Mouse (Mus musculus) cerebellum, postnatal 10 days (tissue): ENCODE measurements at regions not wholly inside any gene's neighbourhood (a gene's known extent, or its start where the extent isn't known, plus 50 kb on each side); places are given as distances from the start of the nearest gene placed in this dataset.
A peak's percentile ranks its signal among the peaks of the same experiment; 100 is the strongest.

Experiments used
- DNase-seq, 2 experiments: peaks; one replicate each; pipeline ENCODE4 v3.0.0; 2021; ENCODE audit warnings: mixed read lengths in 2 of 2

- DNase-seq, result no peak
Observed at GRCm38 (mm10) chr14:114864102-114864501, 227.9 kb upstream of the Gpc5 start.

- DNase-seq, result no peak
Observed at GRCm38 (mm10) chr14:114869233-114869632, 222.8 kb upstream of the Gpc5 start.

GRCm38 (mm10) chr14:114875101-114875500, 216.9 kb upstream of the Gpc5 start:
- DNase-seq, result no peak

- no peak for DNase-seq
Observed at GRCm38 (mm10) chr14:114876427-114876826, 215.6 kb upstream of the Gpc5 start.

- DNase-seq, result no peak
Observed at GRCm38 (mm10) chr14:114877477-114877876, 214.5 kb upstream of the Gpc5 start.

GRCm38 (mm10) chr14:114880291-114880690, 211.7 kb upstream of the Gpc5 start:
- DNase-seq, result peak; percentile 21 to 31

GRCm38 (mm10) chr14:114904109-114904508, 187.9 kb upstream of the Gpc5 start:
- DNase-seq, result peak; percentile 43 to 57

GRCm38 (mm10) chr14:114912271-114912670, 179.7 kb upstream of the Gpc5 start:
- DNase-seq, result no peak

GRCm38 (mm10) chr14:114913238-114913637, 178.8 kb upstream of the Gpc5 start:
- peak; percentile 45 to 52 for DNase-seq

- DNase-seq, result no peak
Observed at GRCm38 (mm10) chr14:114945744-114946143, 146.3 kb upstream of the Gpc5 start.

- DNase-seq, result no peak
Observed at GRCm38 (mm10) chr14:114946321-114946720, 145.7 kb upstream of the Gpc5 start.

- DNase-seq, result peak in 1 of 2 experiments; percentile 6
Observed at GRCm38 (mm10) chr14:114948341-114949155, 143.5 kb upstream of the Gpc5 start.

- DNase-seq, result no peak
Observed at GRCm38 (mm10) chr14:114949156-114949496, 142.9 kb upstream of the Gpc5 start.

GRCm38 (mm10) chr14:114952280-114952679, 139.7 kb upstream of the Gpc5 start:
- DNase-seq, result peak in 1 of 2 experiments; percentile 5

- DNase-seq, result no peak
Observed at GRCm38 (mm10) chr14:114953070-114953665, 138.8 kb upstream of the Gpc5 start.

- DNase-seq, result no peak
Observed at GRCm38 (mm10) chr14:114954287-114954686, 137.7 kb upstream of the Gpc5 start.

GRCm38 (mm10) chr14:114955572-114955971, 136.4 kb upstream of the Gpc5 start:
- DNase-seq, result no peak

GRCm38 (mm10) chr14:114960273-114960672, 131.7 kb upstream of the Gpc5 start:
- DNase-seq, result no peak

- DNase-seq, result no peak
Observed at GRCm38 (mm10) chr14:114965941-114966340, 126.1 kb upstream of the Gpc5 start.

- no peak for DNase-seq
Observed at GRCm38 (mm10) chr14:114969020-114969419, 123.0 kb upstream of the Gpc5 start.

GRCm38 (mm10) chr14:114981120-114981519, 110.9 kb upstream of the Gpc5 start:
- no peak for DNase-seq

GRCm38 (mm10) chr14:115003223-115003622, 88.8 kb upstream of the Gpc5 start:
- no peak for DNase-seq

GRCm38 (mm10) chr14:115004733-115005405, 87.1 kb upstream of the Gpc5 start:
- DNase-seq, result no peak

- DNase-seq, result no peak
Observed at GRCm38 (mm10) chr14:115010877-115011276, 81.1 kb upstream of the Gpc5 start.
